Mouse (Mus musculus) cerebellum, adult 2 months (tissue): ENCODE measurements around the gene Tfec. TPM values are rescaled to one million over a fixed set of nuclear protein-coding genes. Genes with fewer than 3 reads are reported as not detected.

ENCODE experiments used
- DNase-seq, 2 experiments: peaks; one replicate each; pipeline ENCODE4 v3.0.0; 2021
- H3K27ac ChIP-seq: fragments of 200-500 bp; 2 replicates; pipeline ENCODE4 v1.5.1; 2012; ENCODE audit warnings: low read length, control low read depth, inconsistent platforms; ENCODE audit not compliant: insufficient read depth
- H3K27me3 ChIP-seq: fragments of 200-500 bp; 2 replicates; pipeline ENCODE4 v1.6.1; 2012; ENCODE audit warnings: inconsistent platforms, mild to moderate bottlenecking, low read length, moderate library complexity; ENCODE audit not compliant: control insufficient read depth, insufficient read depth
- H3K4me1 ChIP-seq: fragments of 200-500 bp; 2 replicates; pipeline ENCODE4 v1.6.1; 2011; ENCODE audit warnings: low read length; ENCODE audit not compliant: control insufficient read depth, insufficient read depth
- H3K4me3 ChIP-seq: fragments of 200-500 bp; replicated peaks from 2 replicates; pipeline ENCODE3; 2011; ENCODE audit warnings: mild to moderate bottlenecking, low read depth, low read length, control low read depth; ENCODE audit not compliant: insufficient read depth
- CTCF ChIP-seq: fragments of 200-500 bp; IDR thresholded peaks from 2 replicates; pipeline ENCODE4 v1.5.1; 2011; ENCODE audit warnings: low read depth, mild to moderate bottlenecking, control low read depth, low read length, moderate library complexity, borderline replicate concordance; ENCODE audit not compliant: insufficient read depth
- POLR2A ChIP-seq: fragments of 200-500 bp; IDR thresholded peaks from 2 replicates; pipeline ENCODE4 v1.6.1; 2011; ENCODE audit warnings: low read length, control low read depth, borderline replicate concordance; ENCODE audit not compliant: insufficient read depth
- WGBS: fragments of 180-500 bp; shearing (Covaris S2); methylation state at CpG from one replicate; pipeline ENCODE4 v1.1.7; 2018; 5-methylcytosine and 5-hydroxymethylcytosine counted together
- polyA plus RNA-seq: library from polyadenylated mRNA; depleted of rRNA; stranded (reverse); fragments of >200 nt; gene quantifications from 2 replicates; pipeline ENCODE4 v1.2.3, GENCODE M21; 2012

Tfec gene
- polyA plus RNA-seq, 1 experiment = not detected

DNA sequence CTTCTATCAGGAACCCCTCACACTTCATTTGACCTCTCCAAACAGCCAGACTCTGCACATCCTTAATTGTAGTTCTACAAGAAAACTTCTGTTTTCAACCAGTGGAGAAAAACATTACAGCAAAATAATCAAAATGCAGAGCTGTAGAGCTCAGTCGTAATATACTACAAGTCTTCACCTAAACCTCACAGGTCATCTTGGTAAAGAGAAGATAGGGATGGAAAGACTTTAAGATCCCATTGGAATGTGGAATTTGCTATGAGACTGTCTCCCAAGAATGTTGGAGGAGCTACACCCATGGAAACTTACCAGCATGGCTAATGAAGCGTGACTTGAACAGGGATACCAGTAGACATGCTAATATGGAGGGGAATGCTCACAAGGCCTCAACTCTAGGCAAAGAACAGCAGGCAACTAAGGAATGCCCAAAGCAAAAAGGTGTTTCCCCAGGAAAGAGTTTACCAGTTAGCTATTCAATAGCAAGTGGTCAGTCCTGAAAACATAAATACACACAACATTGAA, 24.2 kb downstream of the Tfec start:
- no peaks in the 10 kb centered on the region for H3K27me3 ChIP-seq
- DNase-seq = no peak
- 84% methylated on average over 2 of the region's 2 CpGs for WGBS
- no peak overlapping the region for H3K4me3 ChIP-seq
- no peak overlapping the region for H3K27ac ChIP-seq
- TF ChIP-seq POLR2A = no peak
- no peak for TF ChIP-seq CTCF
- H3K4me1 ChIP-seq = no peaks in the 10 kb centered on the region

DNA sequence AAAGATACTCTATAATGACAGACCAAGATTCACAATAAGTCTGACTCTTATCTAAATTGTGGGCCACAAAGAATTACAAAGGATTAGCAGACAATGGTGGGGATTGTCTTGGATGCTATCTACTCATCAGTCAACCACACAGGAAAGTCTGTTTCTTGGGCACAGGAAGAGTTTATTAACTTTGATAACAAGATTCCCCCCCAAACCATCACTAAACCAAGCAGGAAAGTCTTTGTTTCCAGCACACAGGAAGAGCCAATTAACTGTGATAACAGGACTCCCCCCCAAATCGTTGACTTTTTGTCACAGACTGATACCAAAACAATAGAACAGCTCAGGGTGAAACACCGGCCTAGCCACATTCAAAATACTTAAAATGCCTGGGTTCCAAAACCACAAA, 28.2 kb downstream of the Tfec start:
- no peaks in the 10 kb centered on the region for H3K4me1 ChIP-seq
- WGBS = 64% methylated on average over 2 of the region's 2 CpGs
- H3K4me3 ChIP-seq = no peak overlapping the region
- no peaks in the 10 kb centered on the region for H3K27me3 ChIP-seq
- DNase-seq = no peak
- H3K27ac ChIP-seq = no peak overlapping the region
- TF ChIP-seq POLR2A (no peak), CTCF (no peak)

DNA sequence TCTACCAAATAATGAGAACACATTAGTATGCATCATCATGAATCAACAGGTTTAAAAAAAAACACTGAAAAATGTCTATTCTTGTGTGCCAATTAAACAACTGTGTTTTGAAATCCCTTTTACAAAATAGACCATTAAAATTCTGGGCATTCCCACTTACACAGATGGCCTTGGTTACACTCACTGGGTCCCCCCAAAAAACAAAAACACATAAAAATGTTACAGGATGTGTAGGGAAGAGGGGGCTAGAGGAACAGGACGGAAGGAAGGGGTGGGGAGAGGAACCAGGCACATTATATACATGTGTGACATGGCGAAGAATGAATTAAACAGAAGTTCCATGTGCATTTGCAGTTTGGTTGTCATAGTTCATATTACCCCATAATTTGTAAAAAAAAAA, 29.9 kb downstream of the Tfec start:
- TF ChIP-seq CTCF = no peak
- no peak for TF ChIP-seq POLR2A
- no peaks in the 10 kb centered on the region for H3K27me3 ChIP-seq
- H3K4me1 ChIP-seq = no peaks in the 10 kb centered on the region
- 70% methylated on average over 2 of the region's 2 CpGs for WGBS
- no peak overlapping the region for H3K4me3 ChIP-seq
- H3K27ac ChIP-seq = no peak overlapping the region
- DNase-seq = no peak

DNA sequence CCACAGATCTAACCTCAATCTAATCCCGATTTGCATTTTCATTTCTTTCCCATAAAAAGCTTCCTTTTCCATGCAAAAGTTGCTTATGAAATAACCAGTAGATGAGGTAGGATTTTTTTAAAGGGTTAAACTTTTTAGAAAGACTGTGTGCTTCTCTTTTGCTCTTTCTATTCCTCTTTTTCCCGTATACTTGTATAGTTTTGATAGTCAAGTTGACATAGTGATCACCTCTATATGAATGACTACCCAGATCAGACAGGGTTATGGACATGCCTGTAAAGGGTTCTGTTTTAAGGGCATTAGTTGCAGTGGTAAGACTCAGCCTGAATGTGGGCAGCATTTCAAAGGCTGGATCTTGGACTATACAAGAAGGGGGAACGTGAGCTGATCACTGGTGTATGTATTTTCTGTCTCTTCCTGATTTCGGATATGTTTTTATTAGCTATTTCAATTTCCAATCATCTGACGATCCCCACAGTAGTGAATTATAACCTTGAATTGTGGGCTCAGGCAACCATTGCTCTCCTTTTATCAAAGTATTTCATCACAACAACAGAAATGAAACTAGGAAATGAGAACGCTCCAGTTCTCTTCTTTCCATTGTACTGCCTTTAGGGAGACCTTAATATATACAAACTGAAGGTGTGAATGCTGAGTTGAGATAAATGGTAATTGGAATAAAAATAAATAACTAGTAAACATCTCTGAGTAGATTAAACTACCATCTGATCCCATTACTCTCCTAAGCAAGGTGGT, 35.3 kb downstream of the Tfec start:
- TF ChIP-seq CTCF (no peak), POLR2A (no peak)
- Histone ChIP-seq H3K4me3 (no peak overlapping the region), H3K4me1 (no peaks in the 10 kb centered on the region), H3K27ac (no peak overlapping the region), H3K27me3 (no peaks in the 10 kb centered on the region)
- no peak for DNase-seq
- WGBS = 94% methylated on average over 6 of the region's 6 CpGs

DNA sequence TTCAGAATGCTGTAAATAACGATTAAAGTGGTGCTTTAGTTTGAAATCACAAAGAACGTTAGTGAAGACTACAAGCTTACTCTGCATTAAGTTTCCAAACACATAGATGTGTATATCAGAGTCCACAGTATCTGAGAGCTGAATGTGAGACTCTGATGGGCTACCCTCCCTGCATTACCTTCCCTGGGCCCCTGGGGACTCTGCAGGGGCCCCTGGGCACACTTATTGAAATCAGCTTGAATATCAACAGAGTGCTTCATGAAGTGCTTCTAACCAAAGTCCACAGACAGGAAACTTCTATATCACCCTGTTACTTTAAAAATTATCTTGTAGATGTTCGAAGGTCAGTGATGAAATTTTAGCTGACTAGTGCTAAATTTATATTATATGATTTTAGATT, 36.2 kb downstream of the Tfec start:
- no peak overlapping the region for H3K27ac ChIP-seq
- no peak overlapping the region for H3K4me3 ChIP-seq
- TF ChIP-seq CTCF = no peak
- no peak for TF ChIP-seq POLR2A
- H3K4me1 ChIP-seq = no peaks in the 10 kb centered on the region
- no peaks in the 10 kb centered on the region for H3K27me3 ChIP-seq
- DNase-seq = no peak
- 91% methylated on average over 3 of the region's 3 CpGs for WGBS

DNA sequence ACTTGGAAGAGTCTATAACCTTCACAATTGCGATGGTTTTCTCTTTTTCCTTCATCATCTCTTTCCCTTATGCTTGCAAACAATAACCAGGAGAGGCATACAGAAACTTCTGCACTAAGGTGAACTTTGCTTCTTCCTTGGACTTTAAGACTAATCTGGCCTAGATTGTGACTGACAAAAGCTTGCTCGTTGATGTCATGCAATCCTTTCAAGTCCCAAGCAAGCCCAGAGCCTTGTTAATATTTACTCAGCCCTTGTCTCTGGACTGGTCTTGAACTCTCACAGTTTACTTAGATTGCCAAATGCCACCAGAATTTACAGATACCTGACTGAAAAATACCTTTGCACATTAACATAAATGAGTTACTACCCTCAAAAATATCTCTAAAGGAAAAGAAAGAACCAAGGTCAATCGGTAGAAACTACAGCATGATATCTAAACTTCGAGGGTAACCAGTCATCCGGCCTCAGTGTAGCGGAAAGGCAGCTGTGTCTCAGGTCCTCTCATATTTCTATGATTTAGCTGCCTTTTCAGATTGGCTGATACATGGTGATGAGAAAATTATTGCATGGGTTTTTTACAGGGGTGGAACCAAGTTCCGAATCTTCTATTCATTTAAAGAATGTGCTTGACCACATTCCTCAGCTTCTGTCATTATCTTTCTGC, 42.2 kb downstream of the Tfec start:
- no peak for DNase-seq
- WGBS = 92% methylated on average over 7 of the region's 7 CpGs
- Histone ChIP-seq H3K27ac (no peak overlapping the region), H3K4me3 (no peak overlapping the region), H3K27me3 (no peaks in the 10 kb centered on the region), H3K4me1 (no peaks in the 10 kb centered on the region)
- TF ChIP-seq POLR2A (no peak), CTCF (no peak)

DNA sequence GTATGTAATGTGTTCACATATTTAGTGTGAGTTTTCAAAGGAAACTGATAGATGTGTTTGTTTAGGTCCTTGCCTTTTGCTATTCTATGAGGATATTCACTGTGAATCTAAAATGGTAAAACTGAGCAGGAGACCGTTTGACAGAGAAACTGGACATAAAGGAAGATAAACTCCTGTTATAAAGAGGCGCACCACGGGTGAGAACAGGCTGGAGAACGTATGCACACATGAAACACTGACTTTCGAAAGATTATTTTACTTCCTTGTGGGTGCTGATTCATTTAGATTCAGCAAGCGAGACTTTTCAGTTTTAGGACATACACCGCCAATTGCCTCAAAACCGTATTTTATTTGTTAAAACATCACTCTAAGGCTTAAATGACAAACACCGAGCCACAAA, 43.3 kb downstream of the Tfec start:
- WGBS = 81% methylated on average over 9 of the region's 9 CpGs
- Histone ChIP-seq H3K27ac (no peak overlapping the region), H3K4me3 (no peak overlapping the region), H3K27me3 (no peaks in the 10 kb centered on the region), H3K4me1 (no peaks in the 10 kb centered on the region)
- TF ChIP-seq POLR2A (no peak), CTCF (no peak)
- no peak for DNase-seq

DNA sequence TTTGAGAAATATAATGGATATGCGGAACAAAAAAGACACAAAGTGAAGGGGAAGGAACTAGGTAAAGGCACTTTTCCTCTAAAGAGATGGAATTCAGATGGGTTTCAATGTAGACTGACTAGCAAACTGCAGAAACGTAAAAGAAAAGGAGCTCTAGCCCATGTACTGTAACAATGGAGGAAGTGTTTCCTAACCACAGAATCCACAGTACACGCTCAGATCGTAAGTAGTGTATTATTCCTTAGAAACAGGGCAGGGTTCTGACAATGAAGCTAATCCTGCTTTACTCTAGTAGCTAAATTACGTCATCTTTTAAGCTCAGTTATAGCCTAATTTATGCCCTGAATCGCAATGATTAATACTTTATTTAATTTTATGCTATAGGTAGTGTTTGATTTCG, 51.7 kb downstream of the Tfec start:
- no peak for TF ChIP-seq POLR2A
- TF ChIP-seq CTCF = no peak
- no peaks in the 10 kb centered on the region for H3K27me3 ChIP-seq
- H3K27ac ChIP-seq = no peak overlapping the region
- DNase-seq = no peak
- WGBS = 86% methylated on average over 7 of the region's 7 CpGs
- no peaks in the 10 kb centered on the region for H3K4me1 ChIP-seq
- H3K4me3 ChIP-seq = no peak overlapping the region

DNA sequence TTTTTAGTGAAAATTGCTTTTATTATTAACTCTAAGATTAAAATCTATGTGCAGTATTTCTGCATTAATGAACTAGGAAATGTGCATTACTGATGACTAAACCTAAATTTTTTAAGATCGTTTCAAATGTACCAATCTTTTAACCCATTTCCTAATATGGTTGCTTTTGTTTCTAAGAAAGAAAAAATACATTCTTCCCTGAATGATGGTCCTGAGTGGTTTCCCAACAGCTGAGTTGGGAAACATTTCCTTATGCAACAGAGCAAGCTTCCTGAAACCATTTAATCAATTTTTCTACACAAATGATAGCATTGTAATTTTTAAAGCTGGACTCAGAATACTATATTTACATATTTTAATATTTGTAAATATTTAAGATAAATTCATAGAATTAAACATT, 62.6 kb downstream of the Tfec start:
- WGBS = 82% methylated on average over 1 of the region's 1 CpGs
- no peak for DNase-seq
- no peak overlapping the region for H3K4me3 ChIP-seq
- TF ChIP-seq POLR2A (no peak), CTCF (no peak)
- H3K27ac ChIP-seq = no peak overlapping the region
- no peaks in the 10 kb centered on the region for H3K4me1 ChIP-seq
- no peaks in the 10 kb centered on the region for H3K27me3 ChIP-seq
